Mouse (Mus musculus): Measurements from ENCODE around the gene Rab3a.

Rab3a gene

DNA sequence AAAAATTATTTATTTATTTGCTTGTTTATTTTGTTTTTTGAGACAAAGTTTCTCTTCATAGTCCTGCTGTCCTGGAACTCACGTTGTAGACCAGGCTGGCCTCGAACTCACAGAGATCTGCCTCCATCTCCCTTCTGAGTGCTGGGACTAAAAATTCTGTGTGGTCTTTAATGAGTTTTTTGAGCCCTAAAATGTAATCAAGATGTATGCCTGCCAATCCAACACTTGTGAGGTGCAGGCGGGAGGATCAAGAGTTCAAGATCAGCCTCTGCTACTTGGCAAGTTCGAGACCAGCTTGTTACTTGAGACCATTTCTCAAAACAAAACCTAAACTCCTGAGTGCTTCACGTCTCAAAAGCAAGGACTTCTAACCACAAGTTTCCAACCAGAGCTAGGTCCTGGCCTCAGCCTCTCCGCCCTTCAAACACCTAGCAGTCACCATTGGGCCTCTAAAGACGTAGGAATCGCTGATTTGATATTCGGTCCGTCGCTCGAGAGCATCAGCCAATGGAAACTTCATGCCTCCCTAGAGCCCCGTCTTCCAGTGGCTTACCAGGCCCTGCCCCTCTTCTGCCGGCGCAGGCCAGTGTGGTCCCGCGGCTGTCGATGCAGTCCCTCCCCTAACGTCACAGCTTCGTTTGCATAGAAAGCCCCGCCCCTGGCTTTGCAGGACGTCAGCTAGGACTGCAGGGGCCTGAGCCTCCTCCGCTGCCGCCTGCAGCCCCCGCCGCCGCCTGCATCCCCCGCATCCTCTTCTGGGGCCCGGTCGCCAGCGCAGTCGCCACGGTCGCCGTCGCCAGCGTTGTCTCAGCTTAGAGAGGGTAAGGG is at the start of gene Rab3a:
Gene Rab3a, plus strand, starts transcription at position 637 of the 828 bp plus-strand sequence.
- peak; percentile 94 to 97 for DNase-seq (ENCODE audit: low spot score in 2 of 2)

GRCm38 (mm10) chr8:70708281-70708680 is 46.2 kb upstream of the Rab3a start:
- DNase-seq (ENCODE audit: low spot score in 2 of 2), result no peak

DNA sequence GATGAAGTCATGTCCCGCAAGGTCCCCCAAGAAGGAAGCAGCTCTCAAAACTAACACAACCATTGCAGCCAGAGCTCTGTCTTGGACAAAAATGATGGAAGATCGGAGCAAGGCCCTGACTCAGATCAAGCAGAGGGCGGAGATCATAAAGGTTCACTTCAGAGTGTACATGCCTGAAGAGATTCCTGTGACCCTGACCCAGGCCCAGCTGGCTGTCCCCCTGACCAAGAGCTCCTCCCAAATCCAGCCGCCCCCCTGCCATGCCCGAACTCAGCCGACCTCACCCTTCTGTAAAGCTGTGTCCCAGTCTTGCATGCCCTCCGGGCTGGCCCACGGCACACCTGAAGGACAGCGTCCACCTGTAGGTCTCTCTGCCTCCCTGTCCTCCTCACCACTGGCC is 44.7 kb upstream of the Rab3a start:
- DNase-seq (ENCODE audit: low spot score in 2 of 2), result no peak

DNA sequence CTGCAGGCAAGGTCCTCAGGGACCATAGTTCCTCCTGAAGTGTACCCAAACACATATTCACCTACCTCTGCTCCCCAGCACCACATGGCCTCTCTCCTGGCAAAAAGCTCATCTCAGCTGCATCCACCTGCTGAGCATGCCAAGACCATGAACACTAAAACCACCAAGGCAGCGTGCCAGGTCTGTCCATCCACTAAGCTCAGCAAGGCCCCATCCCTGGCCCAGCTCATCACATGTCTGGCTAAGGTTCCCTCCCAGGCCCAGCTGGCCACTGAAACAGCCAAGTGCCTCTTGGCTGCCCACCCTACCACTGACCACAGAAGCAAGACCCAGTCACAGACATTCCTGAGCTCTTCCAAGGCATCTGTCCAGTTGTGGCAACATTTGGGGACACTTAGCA is 44.2 kb upstream of the Rab3a start:
- DNase-seq (ENCODE audit: low spot score in 2 of 2), result no peak

DNA sequence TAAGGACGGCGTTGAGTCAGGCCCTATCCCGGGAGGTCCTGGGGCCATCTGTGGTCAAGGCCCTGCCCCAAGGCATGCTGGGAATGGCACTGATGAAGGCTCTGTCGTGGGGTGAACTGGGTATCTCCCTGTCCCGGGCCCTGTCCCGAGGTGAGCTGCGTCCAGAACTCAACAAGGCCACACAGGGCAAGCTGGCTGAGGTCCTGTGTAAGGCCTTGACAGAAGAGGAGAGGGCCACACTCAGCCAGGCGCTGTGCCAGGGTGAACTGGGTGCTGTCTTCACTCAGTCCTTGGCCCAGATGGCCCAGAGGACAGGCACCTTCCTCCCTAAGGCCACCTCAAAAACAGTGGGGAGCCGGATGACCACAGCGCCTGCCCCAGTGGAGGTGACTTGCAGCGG is 43.4 kb upstream of the Rab3a start:
- DNase-seq (ENCODE audit: low spot score in 2 of 2), result no peak

DNA sequence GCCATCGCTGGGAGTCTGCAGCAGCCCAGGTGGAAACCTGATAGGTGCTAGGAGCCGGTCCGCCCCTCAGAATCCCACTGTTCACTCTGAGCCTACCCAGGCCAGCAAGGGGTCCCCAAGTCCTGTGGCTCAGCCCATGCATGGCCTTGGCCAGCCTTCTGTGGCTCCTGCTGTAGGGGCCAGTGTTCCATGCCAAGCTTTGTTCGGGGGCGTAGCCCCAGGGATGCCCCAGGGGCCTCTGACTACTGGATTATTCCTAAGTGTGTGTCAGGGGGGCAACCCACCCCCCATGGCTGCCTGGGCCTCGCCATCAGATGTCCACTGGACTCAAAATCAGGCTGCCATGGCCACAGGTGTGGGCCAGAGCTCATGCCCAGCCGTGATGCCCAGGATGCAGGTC is 40.5 kb upstream of the Rab3a start:
- no peak for DNase-seq (ENCODE audit: low spot score in 2 of 2)

GRCm38 (mm10) chr8:70715086-70715485 is 39.4 kb upstream of the Rab3a start:
- DNase-seq (ENCODE audit: low spot score in 2 of 2), result no peak

DNA sequence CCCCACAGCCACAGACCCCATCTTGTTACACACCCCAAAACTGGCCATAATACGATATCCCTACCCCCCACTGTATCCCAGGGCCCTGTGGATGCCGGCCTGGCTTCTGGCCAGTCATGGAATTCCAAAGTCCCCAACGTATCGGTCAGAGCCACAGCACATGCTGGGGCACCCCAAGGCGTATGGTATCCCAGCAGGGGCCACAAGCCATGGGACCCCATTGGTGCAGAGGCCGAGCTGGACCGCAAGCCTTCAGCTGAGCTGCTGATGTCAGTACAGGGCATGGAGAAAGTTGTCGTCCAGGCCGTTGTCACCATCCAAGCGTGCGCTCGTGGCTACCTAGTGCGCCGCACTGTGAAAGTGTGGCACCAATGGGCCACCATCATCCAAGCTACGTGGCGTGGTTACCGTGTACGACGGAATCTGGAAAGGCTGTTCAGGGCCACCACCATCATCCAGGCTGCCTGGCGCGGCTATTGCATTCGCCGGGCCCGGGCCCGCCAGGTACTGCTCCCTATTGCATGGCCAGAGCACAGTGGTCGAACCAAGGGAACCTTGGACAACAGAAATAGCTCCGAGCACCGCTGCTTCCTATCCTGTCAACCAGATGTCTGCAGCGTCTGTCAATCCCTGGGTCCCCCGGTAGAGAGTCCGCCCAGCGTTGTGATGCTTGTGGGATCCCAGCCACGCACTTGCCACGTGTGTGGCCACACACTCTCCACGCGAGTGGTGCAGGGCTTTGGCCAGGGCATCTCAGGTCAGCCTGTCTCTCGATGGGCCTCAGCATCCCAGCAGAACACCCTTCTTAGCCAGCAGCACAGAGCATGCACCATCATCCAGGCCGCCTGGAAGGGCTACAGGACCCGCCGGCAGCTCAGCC is 37.7 kb upstream of the Rab3a start:
- no peak for DNase-seq (ENCODE audit: low spot score in 2 of 2)

DNA sequence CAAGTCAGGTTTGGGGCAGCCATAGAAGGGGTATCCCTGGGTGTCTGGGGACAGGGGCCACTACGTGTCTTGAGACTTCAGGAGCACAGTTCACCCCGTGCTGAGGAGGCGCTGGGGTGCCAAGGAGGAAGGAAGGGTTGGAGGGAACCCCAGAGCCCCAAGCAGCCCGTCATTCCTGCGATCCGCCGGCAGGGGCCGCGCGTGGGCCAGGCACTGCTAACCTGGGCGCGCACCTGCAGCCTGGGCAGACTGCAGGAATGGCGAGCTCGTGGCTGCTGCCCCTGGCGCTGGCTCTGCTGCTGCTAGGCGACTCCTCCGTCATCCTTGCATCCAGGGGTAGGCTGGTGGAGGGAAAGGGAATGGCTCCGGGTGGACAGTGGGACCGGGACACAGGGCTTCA is 36.2 kb upstream of the Rab3a start, which contains the start of gene Gm3336:
Gene Gm3336, plus strand, starts transcription at position 247 of the 400 bp plus-strand sequence.
- peak in 1 of 2 experiments; percentile 46 for DNase-seq (ENCODE audit: low spot score in 2 of 2)

DNA sequence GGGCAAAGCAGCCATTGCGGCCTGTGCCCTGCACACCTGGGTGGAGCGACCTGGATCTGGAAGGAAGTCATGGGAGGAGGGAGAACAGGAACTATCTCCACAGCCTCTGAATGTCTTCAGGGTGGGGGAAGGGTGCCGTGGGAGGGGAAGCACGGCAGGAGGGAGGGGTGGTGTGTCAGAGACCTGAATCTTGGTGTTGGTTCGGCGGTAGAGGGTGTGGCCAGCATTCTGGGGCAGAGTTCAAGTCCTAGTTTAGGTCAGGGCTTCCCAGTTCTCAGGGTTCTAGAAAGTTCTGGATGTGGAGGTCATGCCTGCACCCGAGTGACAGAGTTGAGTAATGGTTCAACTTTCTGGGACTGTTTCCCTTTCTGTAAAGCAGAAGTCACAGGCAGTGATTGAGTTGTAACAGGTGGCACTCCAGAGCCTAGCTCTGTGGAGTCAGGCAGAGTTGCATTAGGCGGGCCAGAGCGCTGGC is 34.6 kb upstream of the Rab3a start:
- DNase-seq (ENCODE audit: low spot score in 2 of 2), result no peak

- DNase-seq (ENCODE audit: low spot score in 2 of 2), result peak in 1 of 2 experiments; percentile 80
Measured at GRCm38 (mm10) chr8:70720739-70721138, 33.7 kb upstream of the Rab3a start.

GRCm38 (mm10) chr8:70721601-70722000 is 32.9 kb upstream of the Rab3a start:
- no peak for DNase-seq (ENCODE audit: low spot score in 2 of 2)

GRCm38 (mm10) chr8:70723486-70724210 is 30.8 kb upstream of the Rab3a start, which contains the start of gene Pde4c:
Pde4c (plus strand) TSS chr8:70723720.
- no peak for DNase-seq (ENCODE audit: low spot score in 2 of 2)

DNA sequence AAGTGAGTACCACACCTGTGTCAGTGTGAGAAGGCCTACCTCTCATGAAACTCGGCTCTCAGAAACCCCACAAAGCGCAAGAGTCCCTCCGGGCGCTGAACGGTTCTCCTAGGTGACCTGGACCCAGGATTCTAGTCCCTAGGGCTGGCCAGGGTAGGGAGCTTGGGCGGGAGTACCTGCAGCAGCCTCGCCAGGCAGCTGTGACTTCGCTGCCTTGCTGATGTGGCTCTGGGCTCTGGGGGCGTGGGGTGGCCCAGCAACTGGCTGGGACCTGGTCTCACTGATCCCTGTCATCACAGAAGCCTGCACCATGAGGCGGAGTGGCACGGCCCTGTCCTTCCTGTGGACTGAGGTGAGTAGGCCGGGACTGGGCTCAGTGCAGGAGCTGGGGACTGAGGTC is 30.3 kb upstream of the Rab3a start:
- no peak for DNase-seq (ENCODE audit: low spot score in 2 of 2)

- DNase-seq (ENCODE audit: low spot score in 2 of 2), result no peak
Measured at GRCm38 (mm10) chr8:70725792-70726447, 28.6 kb upstream of the Rab3a start.

DNA sequence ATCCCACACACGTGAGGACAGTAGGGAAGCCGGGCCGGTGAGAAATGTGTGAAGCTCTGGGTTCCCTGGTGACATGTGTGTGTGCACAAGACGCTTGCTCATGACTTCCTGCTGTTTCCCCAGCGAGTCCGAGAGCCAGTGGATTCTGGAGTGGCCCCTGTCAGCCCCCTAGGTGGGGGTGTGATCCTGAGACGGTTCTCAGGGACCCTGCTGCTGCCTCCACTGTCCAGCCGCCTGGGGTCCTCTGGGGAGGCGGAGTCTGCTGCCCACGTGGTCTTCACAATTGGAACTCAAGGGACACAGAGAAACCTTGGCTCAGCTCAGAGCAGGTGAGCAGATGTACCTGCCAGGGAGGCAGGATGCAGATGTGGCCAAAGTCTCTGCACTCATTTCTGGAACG is 27.8 kb upstream of the Rab3a start:
- DNase-seq (ENCODE audit: low spot score in 2 of 2), result no peak

- DNase-seq (ENCODE audit: low spot score in 2 of 2), result no peak
Measured at GRCm38 (mm10) chr8:70729808-70730475, 24.5 kb upstream of the Rab3a start.

- no peak for DNase-seq (ENCODE audit: low spot score in 2 of 2)
Measured at GRCm38 (mm10) chr8:70730956-70731355, 23.5 kb upstream of the Rab3a start.

DNA sequence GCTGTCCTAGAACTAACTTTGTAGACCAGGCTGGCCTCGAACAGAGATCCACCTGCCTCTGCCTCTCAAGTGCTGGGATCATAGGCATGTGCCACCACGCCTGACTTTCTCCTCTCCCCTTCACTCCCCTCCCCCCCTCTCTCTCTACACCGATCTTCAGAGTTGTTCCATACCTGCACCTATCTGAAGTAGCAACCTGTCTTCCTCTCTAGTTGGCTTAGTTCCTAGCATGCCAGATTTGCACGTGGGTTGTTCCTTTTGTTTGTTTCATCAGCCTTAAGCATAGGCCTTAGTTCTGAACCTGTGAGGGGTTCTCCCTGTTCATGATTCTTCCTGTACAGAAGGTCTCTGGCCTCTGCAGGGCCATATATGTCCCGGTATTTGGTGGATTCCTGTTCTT is 16.8 kb upstream of the Rab3a start:
- DNase-seq (ENCODE audit: low spot score in 2 of 2), result no peak

DNA sequence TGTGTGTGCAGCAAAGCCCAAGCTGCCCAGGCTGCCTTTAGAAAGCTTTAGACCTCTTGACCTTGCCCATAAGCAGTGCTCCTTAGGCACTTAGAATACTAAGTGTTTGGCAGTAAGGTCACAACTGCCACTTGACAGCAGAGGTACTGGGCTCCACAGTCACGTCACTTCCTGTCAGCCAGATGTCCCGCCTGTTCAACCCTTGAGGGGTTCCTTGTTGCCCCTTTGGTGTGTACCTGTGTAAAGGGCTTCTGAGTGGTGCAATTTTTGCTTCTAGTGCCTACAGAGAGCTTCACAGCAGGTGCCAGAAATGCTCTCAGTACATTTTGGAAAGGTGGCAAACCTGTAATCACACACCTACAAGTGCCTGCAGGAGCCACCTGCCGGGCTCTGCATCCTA is 16.3 kb upstream of the Rab3a start:
- no peak for DNase-seq (ENCODE audit: low spot score in 2 of 2)

DNA sequence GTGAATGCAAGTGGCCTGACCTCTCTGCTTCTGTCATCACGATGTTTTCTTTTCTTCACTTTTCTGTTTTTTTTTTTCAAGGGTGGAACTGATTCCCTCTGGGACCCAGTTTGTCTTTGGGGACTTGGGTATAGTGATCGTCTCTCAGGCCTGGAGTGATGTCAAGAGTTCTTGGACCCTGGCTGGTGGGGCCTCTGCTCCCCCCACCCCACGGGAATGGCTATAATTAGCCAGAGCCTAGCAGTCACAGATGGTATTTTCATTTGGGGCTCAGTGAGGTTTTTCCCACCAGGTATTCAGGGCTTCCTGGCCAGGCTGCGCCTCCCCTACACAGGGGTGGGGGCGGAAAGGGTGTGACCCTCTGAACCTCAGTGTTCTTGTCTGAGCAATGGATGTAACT is 12.8 kb upstream of the Rab3a start:
- DNase-seq (ENCODE audit: low spot score in 2 of 2), result no peak

All from frontal cortex, postnatal 14 days (tissue).